Mouse (Mus musculus) midbrain, embryonic 14.5 days (tissue): ENCODE measurements around the gene Wap. TPM values are rescaled to one million over a fixed set of nuclear protein-coding genes. Genes with fewer than 3 reads are reported as not detected.

Source experiments
- ATAC-seq: fragments of 200-750 bp; cut with Nextera tagmentation; 2 replicates; pipeline ENCODE4 v1.8.0; 2017; ENCODE audit warnings: moderate number of reproducible peaks, moderate library complexity; ENCODE audit not compliant: low FRiP score, low TSS enrichment
- DNase-seq: peaks from one replicate; pipeline ENCODE4 v3.0.0-alpha.2; 2015
- H3K27ac ChIP-seq: fragments of 300-500 bp; sonication (generic); replicated peaks from 2 replicates; pipeline ENCODE4 v1.5.1; 2014; ENCODE audit warnings: mild to moderate bottlenecking, low read depth, low read length, moderate library complexity
- H3K27me3 ChIP-seq: fragments of 300-500 bp; sonication (generic); 2 replicates; pipeline ENCODE4 v1.6.1; 2014; ENCODE audit warnings: low read length, control low read depth, mixed read lengths; ENCODE audit not compliant: control insufficient read depth, insufficient read depth
- H3K36me3 ChIP-seq: fragments of 300-500 bp; sonication (generic); 2 replicates; pipeline ENCODE4 v1.6.1; 2014; ENCODE audit warnings: low read length, control low read depth; ENCODE audit not compliant: control insufficient read depth, insufficient read depth
- H3K4me1 ChIP-seq: fragments of 300-500 bp; sonication (generic); 2 replicates; pipeline ENCODE4 v1.6.1; 2014; ENCODE audit warnings: mild to moderate bottlenecking, antibody characterized with exemption, low read length, control low read depth; ENCODE audit not compliant: control insufficient read depth, insufficient read depth
- H3K4me2 ChIP-seq: fragments of 300-500 bp; sonication (generic); 2 replicates; pipeline ENCODE4 v1.6.1; 2014; ENCODE audit warnings: mild to moderate bottlenecking, low read length, moderate library complexity
- H3K4me3 ChIP-seq: fragments of 300-500 bp; sonication (generic); replicated peaks from 2 replicates; pipeline ENCODE4 v1.5.1; 2014; ENCODE audit warnings: low read depth, low read length
- H3K9ac ChIP-seq: fragments of 300-500 bp; sonication (generic); replicated peaks from 2 replicates; pipeline ENCODE4 v1.6.1; 2014; ENCODE audit warnings: mild to moderate bottlenecking, low read length, moderate library complexity
- H3K9me3 ChIP-seq: fragments of 300-500 bp; sonication (generic); 2 replicates; pipeline ENCODE4 v1.6.1; 2016; ENCODE audit warnings: low read length, control low read depth, mixed read lengths; ENCODE audit not compliant: control insufficient read depth
- WGBS: fragments of 180-500 bp; shearing (Covaris S2); extraction: QIAGEN DNeasy Blood & Tissue Kit; methylation state at CpG from one replicate; pipeline ENCODE4 v1.1.7; 2014; 5-methylcytosine and 5-hydroxymethylcytosine counted together
- polyA plus RNA-seq: library from polyadenylated mRNA; unstranded; fragments of >200 nt; fragmentation: Nextera tagmentation; extraction: Ambion mirVana; gene quantifications from 2 replicates; pipeline ENCODE4 v1.2.1, GENCODE M21; 2014

The Wap gene
- polyA plus RNA-seq, 1 experiment from 2014 or later, result not detected

GRCm38 (mm10) chr11:6624619-6625382 lies 13.6 kb downstream of the Wap start:
- H3K36me3 ChIP-seq, result peaks cover 45% of the 10 kb centered on the region
- 78% methylated on average over 14 of the region's 14 CpGs for WGBS

DNA sequence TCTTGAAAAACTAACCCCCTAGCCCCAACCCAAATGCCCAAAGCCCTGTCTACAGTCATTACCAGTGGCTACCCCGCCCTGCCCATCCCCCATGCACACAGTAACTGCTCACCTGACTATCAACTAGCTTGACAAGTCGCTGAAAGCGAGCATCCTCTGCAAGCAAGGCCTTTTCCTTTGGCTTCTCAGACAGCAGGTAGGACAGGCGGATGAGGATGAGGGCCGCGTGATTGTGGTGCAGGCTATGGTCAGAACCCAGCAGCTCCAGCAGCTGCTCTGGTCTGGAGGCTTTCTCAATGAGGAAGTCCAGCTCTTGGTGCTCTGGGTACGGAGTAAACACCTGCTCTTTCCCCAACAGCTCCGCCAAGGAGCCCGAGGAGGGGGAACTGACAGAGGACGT lies 14.7 kb downstream of the Wap start:
- H3K9me3 ChIP-seq, result no peaks in the 10 kb centered on the region
- no peak overlapping the region for H3K4me3 ChIP-seq
- H3K4me1 ChIP-seq, result peaks cover 20% of the 10 kb centered on the region
- H3K4me2 ChIP-seq, result no peak overlapping the region
- H3K27me3 ChIP-seq, result no peaks in the 10 kb centered on the region
- no peak overlapping the region for H3K9ac ChIP-seq
- no peak overlapping the region for H3K27ac ChIP-seq
- no peak for ATAC-seq
- no peak for DNase-seq
- H3K36me3 ChIP-seq, result peaks cover 56% of the 10 kb centered on the region
- WGBS, result 93% methylated on average over 10 of the region's 10 CpGs

More at GRCm38 (mm10) chr11:6624619-6625382, 13.6 kb downstream of the Wap start:
- Histone ChIP-seq H3K27me3 (no peaks in the 10 kb centered on the region), H3K4me2 (peak overlapping the region; percentile 75), H3K9me3 (no peaks in the 10 kb centered on the region), H3K9ac (peak overlapping the region; percentile 63), H3K27ac (no peak overlapping the region), H3K4me1 (peaks cover 20% of the 10 kb centered on the region), H3K4me3 (peak overlapping the region; percentile 76)
- ATAC-seq, result no peak
- no peak for DNase-seq

DNA sequence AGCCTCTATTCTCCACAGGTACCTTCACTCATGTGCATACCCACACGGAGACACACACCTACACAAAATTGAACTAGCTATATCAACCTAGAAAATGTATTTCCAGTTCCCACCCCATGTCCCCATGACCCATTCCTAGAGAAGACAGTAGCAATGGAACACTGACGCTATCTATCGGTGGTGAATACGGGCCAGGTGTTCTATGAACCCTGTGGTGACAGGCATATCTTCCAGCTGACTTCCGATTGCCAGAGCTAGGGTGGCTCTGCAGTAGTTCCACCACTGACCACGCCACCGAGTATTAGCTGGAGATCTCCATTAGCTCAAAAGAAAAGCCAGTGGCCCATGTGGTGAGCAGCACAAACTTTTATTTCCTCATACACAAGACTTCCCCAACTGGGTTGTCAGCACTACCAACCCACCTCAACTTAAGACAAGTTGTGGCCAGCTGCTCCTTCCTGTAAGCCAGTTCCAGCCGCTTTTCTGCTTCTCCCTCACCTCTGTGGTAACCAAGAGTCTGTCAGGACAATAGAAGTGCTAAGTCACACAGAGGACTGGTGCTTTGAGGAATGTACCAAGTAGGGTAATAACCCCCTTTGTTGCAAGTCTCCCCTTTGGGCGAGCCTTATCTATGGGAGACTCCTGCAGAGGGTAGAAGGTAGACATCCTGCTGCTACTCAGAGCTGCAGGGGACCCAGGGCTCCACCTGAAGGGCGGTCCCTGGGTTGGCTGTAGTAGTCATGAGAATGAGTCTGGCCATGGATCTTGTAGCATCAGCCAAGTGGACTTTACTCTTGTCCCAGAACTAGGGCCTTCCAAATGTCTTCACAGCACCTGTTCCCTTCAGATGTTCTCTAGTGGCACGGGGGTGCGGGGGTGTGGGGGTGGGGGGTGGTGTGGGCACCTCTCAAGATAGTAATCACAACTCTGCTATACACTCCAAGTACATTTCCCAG lies 22.9 kb downstream of the Wap start:
- peaks cover 89% of the 10 kb centered on the region for H3K36me3 ChIP-seq
- H3K4me2 ChIP-seq, result no peak overlapping the region
- H3K27ac ChIP-seq, result no peak overlapping the region
- H3K4me1 ChIP-seq, result no peaks in the 10 kb centered on the region
- 96% methylated on average over 12 of the region's 12 CpGs for WGBS
- no peak for ATAC-seq
- DNase-seq, result no peak
- H3K9me3 ChIP-seq, result no peaks in the 10 kb centered on the region
- H3K27me3 ChIP-seq, result no peaks in the 10 kb centered on the region
- H3K9ac ChIP-seq, result no peak overlapping the region
- H3K4me3 ChIP-seq, result no peak overlapping the region

DNA sequence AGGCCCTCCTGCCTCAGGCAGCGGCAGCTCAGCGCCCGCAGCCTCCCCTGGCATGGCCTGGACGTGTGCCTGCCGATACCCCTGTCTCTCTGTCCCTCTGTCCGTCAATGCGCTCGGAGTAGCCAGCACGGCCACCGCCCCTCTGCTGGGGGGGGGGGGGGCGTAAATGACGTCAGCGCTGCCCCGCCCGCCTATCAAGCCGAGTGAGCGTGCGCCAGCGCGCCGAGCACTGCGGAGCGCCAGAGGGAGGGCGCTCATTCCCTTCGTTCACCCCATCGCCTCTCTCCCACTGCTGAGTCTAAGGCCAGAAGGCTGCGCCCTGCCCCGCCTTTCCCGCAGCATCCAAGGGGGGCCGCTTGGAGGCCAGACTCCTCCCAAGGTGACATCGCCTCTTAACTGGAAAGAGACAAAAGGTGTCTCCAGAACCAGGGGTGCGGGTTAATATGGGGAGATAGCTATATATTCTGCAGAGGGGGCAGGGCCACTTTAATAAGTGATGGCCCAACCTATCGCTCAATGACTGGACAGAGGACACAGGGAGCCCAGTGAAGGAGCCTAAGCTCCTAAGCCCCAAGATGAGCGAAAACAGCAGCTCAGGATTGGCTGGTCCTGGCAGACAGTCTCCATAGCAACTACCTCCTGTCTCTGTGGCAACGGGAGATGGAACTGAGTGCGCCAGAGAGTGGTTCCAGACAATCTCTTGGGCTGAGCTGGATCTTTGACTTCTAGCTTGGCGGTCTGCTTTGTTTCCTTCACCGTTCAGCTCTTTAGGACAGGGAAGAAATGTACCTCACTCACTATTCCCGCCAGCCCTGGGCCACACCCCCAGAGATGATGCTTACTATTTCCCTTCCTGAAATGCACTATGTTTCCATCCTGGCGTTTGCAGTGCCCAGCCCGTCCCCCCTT lies 32.7 kb downstream of the Wap start, which contains the start of gene Nacad:
TSS of gene Nacad (minus strand) at position 563 of the 909 bp plus-strand sequence.
- Histone ChIP-seq H3K9ac (peak within 1 kb of the TSS; percentile 78), H3K4me3 (peak within 1 kb of the TSS; percentile 59), H3K4me1 (peaks cover 38% of the 10 kb centered on the region), H3K9me3 (no peaks in the 10 kb centered on the region), H3K27me3 (no peaks in the 10 kb centered on the region), H3K27ac (peak within 1 kb of the TSS; percentile 98), H3K36me3 (peaks cover 31% of the 10 kb centered on the region), H3K4me2 (peak within 1 kb of the TSS; percentile 98)
- peak; percentile 93 for DNase-seq
- under 1% methylated on average over 38 of the region's 41 CpGs for WGBS
- peak; percentile 90 for ATAC-seq

DNA sequence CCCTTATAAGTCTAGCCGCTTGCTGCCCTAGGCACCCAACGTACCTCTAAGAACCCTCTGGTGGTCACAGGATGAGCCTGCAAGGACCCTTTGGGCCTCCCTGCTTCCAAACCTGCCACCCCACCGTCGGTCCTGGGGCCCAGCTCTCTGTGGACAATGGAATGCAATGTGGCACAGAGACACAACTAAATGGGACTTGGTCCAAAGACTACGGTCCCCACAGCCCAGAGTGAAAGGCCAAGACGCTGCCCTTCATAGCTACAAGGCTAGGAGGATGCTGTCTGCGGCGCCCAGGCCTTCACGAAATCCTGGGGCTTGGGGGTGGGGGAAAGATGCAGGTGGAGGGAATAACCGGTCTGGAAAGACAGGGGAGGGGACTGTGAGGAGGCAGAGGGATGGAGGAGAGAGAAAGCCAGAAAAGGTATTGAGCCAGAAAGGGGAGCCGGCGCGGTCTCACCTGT lies 33.4 kb downstream of the Wap start:
- WGBS, result 7% methylated on average over 13 of the region's 13 CpGs
- Histone ChIP-seq H3K4me1 (peaks cover 44% of the 10 kb centered on the region), H3K36me3 (peaks cover 33% of the 10 kb centered on the region), H3K27ac (peak overlapping the region; percentile 98), H3K4me2 (peak overlapping the region; percentile 98), H3K9ac (peak overlapping the region; percentile 78), H3K9me3 (no peaks in the 10 kb centered on the region), H3K4me3 (peak overlapping the region; percentile 59), H3K27me3 (no peaks in the 10 kb centered on the region)
- peak; percentile 68 for DNase-seq
- no peak for ATAC-seq

GRCm38 (mm10) chr11:6604604-6604936 lies 33.9 kb downstream of the Wap start:
- H3K9me3 ChIP-seq, result no peaks in the 10 kb centered on the region
- peaks cover 35% of the 10 kb centered on the region for H3K36me3 ChIP-seq
- peaks cover 48% of the 10 kb centered on the region for H3K4me1 ChIP-seq
- no peaks in the 10 kb centered on the region for H3K27me3 ChIP-seq
- DNase-seq (no peak), ATAC-seq (no peak)
- peak overlapping the region; percentile 78 for H3K9ac ChIP-seq
- peak overlapping the region; percentile 59 for H3K4me3 ChIP-seq
- H3K27ac ChIP-seq, result peak overlapping the region; percentile 98
- peak overlapping the region; percentile 98 for H3K4me2 ChIP-seq

GRCm38 (mm10) chr11:6603887-6604603 lies 34.4 kb downstream of the Wap start:
- H3K27ac ChIP-seq, result peak overlapping the region; percentile 98
- H3K4me1 ChIP-seq, result peaks cover 54% of the 10 kb centered on the region
- peak; percentile 86 for DNase-seq
- peak overlapping the region; percentile 78 for H3K9ac ChIP-seq
- peak; percentile 41; the same call in 1 of the 2 replicates for ATAC-seq
- H3K4me2 ChIP-seq, result peak overlapping the region; percentile 98
- H3K36me3 ChIP-seq, result peaks cover 35% of the 10 kb centered on the region
- 15% methylated on average over 12 of the region's 12 CpGs for WGBS
- H3K4me3 ChIP-seq, result peak overlapping the region; percentile 59
- H3K27me3 ChIP-seq, result no peaks in the 10 kb centered on the region
- H3K9me3 ChIP-seq, result no peaks in the 10 kb centered on the region
